Mouse (Mus musculus) gastrocnemius, postnatal 25 days (tissue): ENCODE results near the gene Lama1. TPM values are rescaled to one million over a fixed set of nuclear protein-coding genes. Genes with fewer than 3 reads are reported as not detected.
"Not testable (repeated sequence)": the region's sequence is repeated elsewhere in the genome, so short reads cannot be mapped to it uniquely, and the experiment has no call there.

Experiments used
- DNase-seq: peaks from one replicate; pipeline ENCODE4 v3.0.0; 2022
- total RNA-seq, 2 experiments: library from RNA; stranded (reverse); gene quantifications; 1 replicate in 1 of 2; 2 replicates in 1 of 2; pipeline ENCODE4 v1.2.3; 2021

The Lama1 gene
- total RNA-seq, 2 experiments from 2014 or later = 0.05 to 0.11 TPM

GRCm38 (mm10) chr17:67838948-67839347 lies 141.9 kb downstream of the Lama1 start:
- no peak for DNase-seq

GRCm38 (mm10) chr17:67841494-67841893 lies 144.4 kb downstream of the Lama1 start:
- DNase-seq = not testable (repeated sequence)

DNA sequence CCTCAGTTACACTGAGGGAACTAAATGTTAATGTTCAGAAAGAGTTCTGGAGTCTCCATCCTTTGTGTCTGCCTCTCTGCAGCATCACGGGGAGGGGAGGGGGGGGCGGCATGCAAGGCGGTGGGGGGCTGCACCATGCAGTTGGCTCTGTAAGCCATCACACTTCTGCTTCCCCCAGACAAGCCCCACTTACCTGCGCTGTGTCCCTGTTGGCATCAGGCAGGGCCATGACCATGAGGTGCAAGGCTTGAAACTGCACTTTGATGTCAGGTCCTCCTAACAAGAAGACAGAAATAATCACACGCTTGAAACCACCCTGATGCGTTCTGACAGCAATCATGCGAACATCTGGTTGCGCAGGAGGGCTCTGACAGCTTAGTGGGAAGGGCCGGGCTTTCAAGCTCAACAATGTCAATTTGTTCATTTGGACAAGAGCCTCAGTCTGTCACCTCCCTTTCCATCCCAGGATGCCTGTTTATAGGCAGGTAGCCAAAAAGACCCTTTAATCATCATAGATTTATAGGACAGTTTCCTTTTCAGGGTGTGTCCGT lies 164.1 kb downstream of the Lama1 start:
- DNase-seq = no peak

GRCm38 (mm10) chr17:67861744-67862535 lies 164.9 kb downstream of the Lama1 start:
- DNase-seq = peak; percentile 15

GRCm38 (mm10) chr17:67864363-67864762 lies 167.3 kb downstream of the Lama1 start:
- DNase-seq = no peak

GRCm38 (mm10) chr17:67864912-67865311 lies 167.9 kb downstream of the Lama1 start:
- DNase-seq = no peak

- peak; percentile 19 for DNase-seq
These were observed 169.0 kb downstream of the Lama1 start for GRCm38 (mm10) chr17:67866026-67866425.

- peak; percentile 40 for DNase-seq
These were observed 169.6 kb downstream of the Lama1 start for GRCm38 (mm10) chr17:67866541-67867241.

GRCm38 (mm10) chr17:67869731-67870601 lies 172.9 kb downstream of the Lama1 start:
- DNase-seq = peak; percentile 22

Other genes starting within 250 kb of the Lama1 start
- gene Lrrc30, start 64.5 kb upstream of the Lama1 start, total RNA-seq = 10 to 100 TPM; 51.1 to 92.0 TPM